Mouse (Mus musculus): ENCODE data around the gene Zmynd8. TPM values are rescaled to one million over a fixed set of nuclear protein-coding genes. Genes with fewer than 3 reads are reported as not detected.

The Zmynd8 gene
- polyA plus RNA-seq (2014; fragmentation: Nextera tagmentation; extraction: Ambion mirVana) = 55.4 and 63.4 TPM in 2 replicates

GRCm38 (mm10) chr2:165898202-165899194 lies at the start of gene Zmynd8:
TSS of gene Zmynd8 (minus strand) at chr2:165899016.
- H3K36me3 ChIP-seq (replicated peaks; ENCODE audit: control insufficient read depth, insufficient read depth) = no peaks in the 10 kb centered on the region
- no peak for DNase-seq (ENCODE audit: low spot score)
- no peak within 1 kb of the TSS for H3K27ac ChIP-seq
- 0 out of 2 replicates have a peak within 1 kb of the TSS, but pooled peaks have one; percentile 2 for H3K4me2 ChIP-seq (replicated peaks)
- H3K9ac ChIP-seq = no peak within 1 kb of the TSS
- ATAC-seq (ENCODE audit: low FRiP score) = no peak
- peaks cover 12% of the 10 kb centered on the region for H3K4me1 ChIP-seq (replicated peaks; ENCODE audit: control insufficient read depth, insufficient read depth, low read length)
- H3K4me3 ChIP-seq (replicated peaks; ENCODE audit: low read length) = no peak within 1 kb of the TSS
- no peaks in the 10 kb centered on the region for H3K9me3 ChIP-seq (ENCODE audit: control insufficient read depth, low read length)
- WGBS = 26% methylated on average over 23 of the region's 23 CpGs
- H3K27me3 ChIP-seq (ENCODE audit: control insufficient read depth, insufficient read depth, low read length) = no peaks in the 10 kb centered on the region

GRCm38 (mm10) chr2:165948007-165948406 lies 49.2 kb upstream of the Zmynd8 start:
- no peaks in the 10 kb centered on the region for H3K4me1 ChIP-seq (replicated peaks; ENCODE audit: control insufficient read depth, insufficient read depth, low read length)
- WGBS = 68% methylated on average over 1 of the region's 1 CpGs
- H3K9ac ChIP-seq = no peak overlapping the region

GRCm38 (mm10) chr2:165946046-165946564 lies 47.3 kb upstream of the Zmynd8 start:
- no peaks in the 10 kb centered on the region for H3K27me3 ChIP-seq (ENCODE audit: control insufficient read depth, insufficient read depth, low read length)
- no peaks in the 10 kb centered on the region for H3K9me3 ChIP-seq (ENCODE audit: control insufficient read depth, low read length)
- ATAC-seq (ENCODE audit: low FRiP score) (no peak), DNase-seq (ENCODE audit: low spot score) (no peak)
- no peaks in the 10 kb centered on the region for H3K36me3 ChIP-seq (replicated peaks; ENCODE audit: control insufficient read depth, insufficient read depth)
- no peak overlapping the region for H3K9ac ChIP-seq
- WGBS = 88% methylated on average over 1 of the region's 1 CpGs
- no peak overlapping the region for H3K4me2 ChIP-seq (replicated peaks)
- H3K4me1 ChIP-seq (replicated peaks; ENCODE audit: control insufficient read depth, insufficient read depth, low read length) = no peaks in the 10 kb centered on the region
- H3K4me3 ChIP-seq (replicated peaks; ENCODE audit: low read length) = no peak overlapping the region
- no peak overlapping the region for H3K27ac ChIP-seq

More at GRCm38 (mm10) chr2:165948007-165948406, 49.2 kb upstream of the Zmynd8 start:
- ATAC-seq (ENCODE audit: low FRiP score) (no peak), DNase-seq (ENCODE audit: low spot score) (no peak)
- Histone ChIP-seq H3K9me3 (ENCODE audit: control insufficient read depth, low read length) (no peaks in the 10 kb centered on the region), H3K4me3 (replicated peaks; ENCODE audit: low read length) (no peak overlapping the region), H3K27ac (no peak overlapping the region), H3K27me3 (ENCODE audit: control insufficient read depth, insufficient read depth, low read length) (no peaks in the 10 kb centered on the region), H3K4me2 (replicated peaks) (no peak overlapping the region), H3K36me3 (replicated peaks; ENCODE audit: control insufficient read depth, insufficient read depth) (no peaks in the 10 kb centered on the region)

GRCm38 (mm10) chr2:165944576-165945351 lies 45.9 kb upstream of the Zmynd8 start:
- Histone ChIP-seq H3K27me3 (ENCODE audit: control insufficient read depth, insufficient read depth, low read length) (no peaks in the 10 kb centered on the region), H3K4me3 (replicated peaks; ENCODE audit: low read length) (no peak overlapping the region), H3K4me2 (replicated peaks) (no peak overlapping the region), H3K4me1 (replicated peaks; ENCODE audit: control insufficient read depth, insufficient read depth, low read length) (no peaks in the 10 kb centered on the region), H3K9ac (no peak overlapping the region), H3K27ac (no peak overlapping the region), H3K36me3 (replicated peaks; ENCODE audit: control insufficient read depth, insufficient read depth) (no peaks in the 10 kb centered on the region), H3K9me3 (ENCODE audit: control insufficient read depth, low read length) (no peaks in the 10 kb centered on the region)
- ATAC-seq (ENCODE audit: low FRiP score) (no peak), DNase-seq (ENCODE audit: low spot score) (no peak)
- WGBS = 82% methylated on average over 11 of the region's 11 CpGs

GRCm38 (mm10) chr2:165943113-165943512 lies 44.3 kb upstream of the Zmynd8 start:
- ATAC-seq (ENCODE audit: low FRiP score) = no peak
- H3K4me1 ChIP-seq (replicated peaks; ENCODE audit: control insufficient read depth, insufficient read depth, low read length) = no peaks in the 10 kb centered on the region
- DNase-seq (ENCODE audit: low spot score) = no peak
- H3K27ac ChIP-seq = no peak overlapping the region
- H3K27me3 ChIP-seq (ENCODE audit: control insufficient read depth, insufficient read depth, low read length) = no peaks in the 10 kb centered on the region
- no peaks in the 10 kb centered on the region for H3K36me3 ChIP-seq (replicated peaks; ENCODE audit: control insufficient read depth, insufficient read depth)
- H3K4me2 ChIP-seq (replicated peaks) = no peak overlapping the region
- H3K9ac ChIP-seq = no peak overlapping the region
- WGBS = 98% methylated on average over 2 of the region's 2 CpGs
- H3K4me3 ChIP-seq (replicated peaks; ENCODE audit: low read length) = no peak overlapping the region
- no peaks in the 10 kb centered on the region for H3K9me3 ChIP-seq (ENCODE audit: control insufficient read depth, low read length)

- 73% methylated on average over 12 of the region's 12 CpGs for WGBS
- Histone ChIP-seq H3K36me3 (replicated peaks; ENCODE audit: control insufficient read depth, insufficient read depth) (no peaks in the 10 kb centered on the region), H3K27ac (no peak overlapping the region), H3K9ac (no peak overlapping the region), H3K4me3 (replicated peaks; ENCODE audit: low read length) (no peak overlapping the region), H3K27me3 (ENCODE audit: control insufficient read depth, insufficient read depth, low read length) (no peaks in the 10 kb centered on the region), H3K4me1 (replicated peaks; ENCODE audit: control insufficient read depth, insufficient read depth, low read length) (no peaks in the 10 kb centered on the region), H3K9me3 (ENCODE audit: control insufficient read depth, low read length) (no peaks in the 10 kb centered on the region), H3K4me2 (replicated peaks) (no peak overlapping the region)
- no peak for DNase-seq (ENCODE audit: low spot score)
- ATAC-seq (ENCODE audit: low FRiP score) = no peak
These were observed 37.3 kb upstream of the Zmynd8 start for GRCm38 (mm10) chr2:165936106-165936505.

- Histone ChIP-seq H3K27me3 (ENCODE audit: control insufficient read depth, insufficient read depth, low read length) (no peaks in the 10 kb centered on the region), H3K4me2 (replicated peaks) (no peak overlapping the region), H3K4me3 (replicated peaks; ENCODE audit: low read length) (no peak overlapping the region), H3K4me1 (replicated peaks; ENCODE audit: control insufficient read depth, insufficient read depth, low read length) (no peaks in the 10 kb centered on the region), H3K9ac (no peak overlapping the region), H3K9me3 (ENCODE audit: control insufficient read depth, low read length) (no peaks in the 10 kb centered on the region), H3K27ac (no peak overlapping the region), H3K36me3 (replicated peaks; ENCODE audit: control insufficient read depth, insufficient read depth) (no peaks in the 10 kb centered on the region)
- WGBS = 96% methylated on average over 16 of the region's 16 CpGs
- ATAC-seq (ENCODE audit: low FRiP score) (no peak), DNase-seq (ENCODE audit: low spot score) (no peak)
These were observed 28.9 kb upstream of the Zmynd8 start for GRCm38 (mm10) chr2:165927705-165928104.

GRCm38 (mm10) chr2:165926191-165926590 lies 27.4 kb upstream of the Zmynd8 start:
- Histone ChIP-seq H3K9me3 (ENCODE audit: control insufficient read depth, low read length) (no peaks in the 10 kb centered on the region), H3K27ac (no peak overlapping the region), H3K4me2 (replicated peaks) (no peak overlapping the region), H3K9ac (no peak overlapping the region), H3K4me1 (replicated peaks; ENCODE audit: control insufficient read depth, insufficient read depth, low read length) (no peaks in the 10 kb centered on the region), H3K27me3 (ENCODE audit: control insufficient read depth, insufficient read depth, low read length) (no peaks in the 10 kb centered on the region), H3K36me3 (replicated peaks; ENCODE audit: control insufficient read depth, insufficient read depth) (no peaks in the 10 kb centered on the region), H3K4me3 (replicated peaks; ENCODE audit: low read length) (no peak overlapping the region)
- 93% methylated on average over 5 of the region's 5 CpGs for WGBS
- ATAC-seq (ENCODE audit: low FRiP score) (no peak), DNase-seq (ENCODE audit: low spot score) (no peak)

GRCm38 (mm10) chr2:165925144-165925543 lies 26.3 kb upstream of the Zmynd8 start:
- Histone ChIP-seq H3K4me1 (replicated peaks; ENCODE audit: control insufficient read depth, insufficient read depth, low read length) (no peaks in the 10 kb centered on the region), H3K9ac (no peak overlapping the region), H3K4me2 (replicated peaks) (no peak overlapping the region), H3K36me3 (replicated peaks; ENCODE audit: control insufficient read depth, insufficient read depth) (no peaks in the 10 kb centered on the region), H3K27ac (no peak overlapping the region), H3K27me3 (ENCODE audit: control insufficient read depth, insufficient read depth, low read length) (no peaks in the 10 kb centered on the region), H3K9me3 (ENCODE audit: control insufficient read depth, low read length) (no peaks in the 10 kb centered on the region), H3K4me3 (replicated peaks; ENCODE audit: low read length) (no peak overlapping the region)
- ATAC-seq (ENCODE audit: low FRiP score) (no peak), DNase-seq (ENCODE audit: low spot score) (no peak)
- 53% methylated on average over 3 of the region's 3 CpGs for WGBS

Data from hindbrain, embryonic 14.5 days (tissue).